Mouse (Mus musculus): ENCODE results near the gene Mylk.

DNA sequence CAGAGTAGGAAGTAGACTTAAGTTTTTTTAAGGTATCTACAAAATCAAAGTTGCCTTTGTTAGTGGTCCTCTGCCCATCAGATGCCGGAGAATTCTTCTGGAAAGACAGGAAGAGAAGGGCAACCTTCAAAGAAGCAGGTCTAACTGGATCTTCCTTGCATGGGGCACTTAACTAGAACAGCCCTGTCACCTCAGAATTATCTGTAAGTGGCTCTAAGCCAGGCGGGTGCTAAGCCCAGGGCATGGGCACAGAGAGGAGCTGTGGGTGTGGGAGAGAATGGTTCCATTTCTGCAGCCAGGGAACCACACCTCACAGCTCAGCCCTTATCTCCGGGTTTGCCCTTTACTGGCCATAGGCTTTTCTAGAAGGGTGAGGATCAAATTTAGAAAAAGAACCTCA lies 246.4 kb downstream of the Mylk start:
- TF ChIP-seq MAX (IDR thresholded peaks at IDR 0.05) = no peak
- TF ChIP-seq CTCF (IDR thresholded peaks at IDR 0.05; ENCODE audit: control insufficient read depth, insufficient read depth, insufficient read length) = no peak
- no peak for TF ChIP-seq MYOD1 (IDR thresholded peaks at IDR 0.05; ENCODE audit: control insufficient read depth, insufficient read length, low read depth)
- TF ChIP-seq USF1 (IDR thresholded peaks at IDR 0.05; ENCODE audit: low read depth) = no peak
- TF ChIP-seq CEBPB (IDR thresholded peaks at IDR 0.05; ENCODE audit: low read depth) = no peak
- no peak for TF ChIP-seq MYOG (IDR thresholded peaks at IDR 0.05; ENCODE audit: control insufficient read depth, extremely low read depth, insufficient read length)
